Mouse (Mus musculus) gonadal fat pad, adult 2 months (tissue): ENCODE measurements around the gene Zfp641. TPM values are rescaled to one million over a fixed set of nuclear protein-coding genes. Genes with fewer than 3 reads are reported as not detected.
A peak's percentile ranks its signal among the peaks of the same experiment; 100 is the strongest.

Experiments
- DNase-seq: peaks from one replicate; pipeline ENCODE4 v3.0.0-alpha.2; 2012; ENCODE audit warnings: low read depth
- polyA plus RNA-seq: library from polyadenylated mRNA; depleted of rRNA; stranded (reverse); fragments of >200 nt; gene quantifications from 2 replicates; pipeline ENCODE4 v1.2.3, GENCODE M21; 2012; rRNA removed

The Zfp641 gene
- 2.5 and 2.7 TPM in 2 replicates for polyA plus RNA-seq

DNA sequence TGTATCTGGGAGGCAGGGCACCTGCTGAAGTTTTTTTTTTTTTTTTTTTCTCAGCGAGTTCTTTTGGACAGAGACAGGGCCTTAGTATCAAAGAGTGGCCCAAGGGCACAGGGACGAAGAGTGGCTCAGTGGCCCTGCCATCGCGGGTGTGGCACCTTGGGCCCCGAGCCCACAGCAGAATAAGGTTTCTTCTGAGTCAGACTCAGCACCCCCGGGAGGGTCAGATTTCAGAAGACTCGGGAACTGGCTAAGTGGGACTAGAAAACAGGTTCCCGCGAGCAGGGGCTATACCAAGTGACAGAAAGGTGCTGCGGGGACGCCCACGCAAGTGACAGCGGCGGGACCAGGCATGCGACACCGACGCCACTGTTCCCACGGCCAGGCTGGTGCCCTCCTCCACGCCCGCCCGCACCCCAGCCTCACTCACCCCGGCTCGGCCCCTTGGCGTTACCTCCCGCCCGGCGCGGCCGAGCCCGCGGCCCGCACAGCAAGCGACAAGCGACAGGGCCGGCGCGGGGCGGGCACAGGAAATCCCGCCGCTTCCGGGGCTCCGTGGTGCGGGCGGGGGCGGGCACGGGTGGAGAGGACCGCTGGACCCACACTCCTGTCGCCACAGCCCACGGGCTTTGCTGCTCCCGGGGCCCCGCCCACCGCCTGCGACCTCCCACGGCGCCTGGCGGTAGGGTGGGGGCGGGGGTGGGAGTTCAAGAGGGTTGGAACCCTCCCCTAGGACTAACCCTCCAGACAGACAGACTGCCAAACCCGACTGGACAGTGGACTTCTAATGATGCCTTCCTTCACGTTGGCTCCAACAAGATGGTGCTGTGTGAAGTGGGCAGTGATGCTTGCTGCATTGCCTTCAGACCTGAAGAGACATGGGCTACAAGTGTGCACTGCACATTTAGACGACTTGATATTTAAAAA is at the start of gene Zfp641:
Gene Zfp641 (minus strand): TSS at position 534 of the 924 bp plus-strand sequence.
- DNase-seq, result no peak

DNA sequence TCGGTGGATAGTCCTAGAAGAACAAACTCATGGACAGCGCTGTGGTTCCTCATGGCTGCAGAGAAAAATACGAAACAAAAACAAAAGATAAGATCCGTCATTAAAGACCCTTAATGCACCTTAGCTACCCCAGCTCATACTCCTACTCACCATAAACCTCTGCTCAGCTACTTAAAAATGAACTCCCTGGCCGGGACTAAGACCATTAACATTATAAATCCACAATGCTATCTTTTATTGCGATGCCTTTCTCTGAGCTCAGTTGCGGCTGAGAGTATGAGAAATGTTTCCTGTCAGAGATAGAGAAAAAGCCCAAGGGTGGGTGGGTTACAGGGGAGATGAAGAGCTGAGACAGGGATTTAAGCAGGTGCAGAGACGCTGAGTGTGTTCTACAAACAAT is 44.9 kb upstream of the Zfp641 start, which contains the start of gene Olfr284:
Gene Olfr284 (minus strand): TSS at position 101 of the 400 bp plus-strand sequence.
- DNase-seq, result no peak

DNA sequence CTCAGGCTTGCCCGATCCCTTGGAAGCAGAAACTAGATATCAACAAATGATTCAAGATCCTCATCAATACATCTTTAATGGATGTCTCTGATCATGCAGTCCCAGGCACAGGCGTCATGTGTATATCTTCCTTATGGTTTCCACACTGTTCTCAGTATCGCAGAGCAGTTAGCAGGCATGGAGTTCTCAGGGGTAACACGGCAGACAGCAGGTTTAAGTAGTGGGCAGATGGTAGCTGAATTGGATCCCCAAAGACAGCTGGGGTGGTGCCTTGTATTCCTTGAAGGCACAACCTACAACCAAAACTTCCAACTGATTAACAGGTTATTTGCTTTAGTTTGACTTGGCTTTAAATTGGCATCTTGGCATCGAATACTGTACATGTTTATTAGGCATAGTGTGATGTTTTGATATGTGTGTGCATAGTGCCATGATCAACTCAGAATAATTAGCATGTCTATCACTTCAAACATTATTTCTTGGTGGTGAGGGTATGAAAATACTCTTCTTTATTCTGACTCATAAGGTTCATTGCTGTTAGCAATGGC is 21.3 kb upstream of the Zfp641 start, which contains the start of gene Olfr285:
Gene Olfr285 (minus strand): TSS at position 177 of the 548 bp plus-strand sequence.
- no peak for DNase-seq

- no peak for DNase-seq
Measured at GRCm38 (mm10) chr15:98315703-98316102, 19.7 kb upstream of the Zfp641 start.

GRCm38 (mm10) chr15:98293651-98294050 is 2.3 kb downstream of the Zfp641 start:
- DNase-seq, result no peak

DNA sequence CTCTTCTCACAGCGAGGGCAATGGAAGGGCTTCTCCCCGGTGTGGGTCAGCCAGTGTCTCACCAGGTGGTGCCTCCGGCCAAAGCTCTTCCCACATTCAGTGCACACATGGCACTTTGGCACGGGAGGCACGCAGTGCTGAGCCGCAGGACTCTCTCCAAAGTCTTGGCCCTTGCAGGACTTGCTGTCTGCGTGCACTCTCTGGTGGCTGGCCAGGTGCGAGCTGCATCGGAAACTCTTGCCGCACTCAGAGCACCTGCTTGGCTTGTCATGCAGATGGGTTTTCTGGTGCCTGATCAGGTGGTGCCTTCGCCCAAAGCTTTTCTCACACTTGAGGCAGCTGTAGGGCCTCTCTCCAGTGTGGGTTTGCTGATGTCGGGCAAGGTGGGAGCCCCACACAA is 7.4 kb downstream of the Zfp641 start:
- DNase-seq, result no peak

DNA sequence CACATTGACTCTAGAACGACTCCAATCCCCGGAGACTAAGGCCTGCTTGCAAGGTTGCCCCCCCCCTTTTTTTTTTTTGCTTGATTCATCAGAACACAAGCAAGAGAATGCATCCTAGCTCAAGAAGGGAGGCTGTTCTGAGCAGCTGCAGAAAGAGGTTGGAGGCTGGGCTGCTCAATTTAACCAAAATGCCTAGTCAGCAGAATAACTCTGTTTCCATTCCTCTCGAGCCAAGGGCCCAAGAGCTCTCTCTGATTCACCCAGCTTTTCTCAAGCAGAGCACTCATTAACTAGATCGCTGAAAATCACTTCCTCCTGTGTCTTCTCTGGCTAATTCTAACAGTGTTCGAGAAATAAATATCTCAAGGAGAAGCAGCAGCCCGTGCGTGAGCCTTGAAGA is 9.5 kb downstream of the Zfp641 start:
- no peak for DNase-seq

DNA sequence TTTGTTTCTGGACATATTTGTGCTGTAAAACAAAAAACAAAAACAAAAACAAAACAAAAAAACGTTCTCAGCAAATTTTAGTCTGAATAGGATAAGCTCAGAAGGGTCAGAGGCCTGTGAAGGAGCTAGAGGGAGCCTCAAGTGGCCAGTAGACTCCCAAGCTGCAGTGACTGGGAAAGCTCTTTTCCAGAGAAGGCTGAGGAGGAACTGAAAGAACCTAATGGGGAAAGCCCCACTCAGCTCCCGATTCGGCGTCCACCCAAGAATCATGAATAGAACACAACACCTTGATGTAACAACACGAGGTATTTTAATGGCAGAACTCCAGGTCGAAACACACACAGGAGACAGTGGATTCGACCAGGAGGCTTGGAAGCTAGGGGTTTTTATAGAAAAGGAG is 38.2 kb downstream of the Zfp641 start:
- no peak for DNase-seq

DNA sequence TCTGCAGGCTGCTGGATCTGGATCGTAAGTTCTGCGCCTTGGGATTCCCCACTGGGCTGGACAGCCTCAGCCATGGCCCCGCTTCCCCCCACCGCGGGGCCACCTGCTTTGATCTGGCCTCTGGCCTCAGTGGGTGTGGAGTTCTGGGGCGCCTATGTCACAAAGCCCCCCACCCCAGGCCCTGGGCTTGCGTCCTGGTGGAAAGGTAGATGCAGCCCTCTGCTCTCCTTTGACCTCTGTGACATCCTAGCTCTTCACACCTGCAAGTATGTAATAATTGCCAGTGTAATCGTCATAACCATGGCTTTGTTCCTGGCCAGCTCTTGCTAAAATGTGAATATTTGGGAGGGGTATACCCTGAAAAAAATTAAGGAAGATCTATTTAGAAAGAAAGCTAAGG is 38.8 kb downstream of the Zfp641 start, which contains the start of gene H1fnt:
Gene H1fnt (minus strand): TSS at position 101 of the 400 bp plus-strand sequence.
- no peak for DNase-seq

DNA sequence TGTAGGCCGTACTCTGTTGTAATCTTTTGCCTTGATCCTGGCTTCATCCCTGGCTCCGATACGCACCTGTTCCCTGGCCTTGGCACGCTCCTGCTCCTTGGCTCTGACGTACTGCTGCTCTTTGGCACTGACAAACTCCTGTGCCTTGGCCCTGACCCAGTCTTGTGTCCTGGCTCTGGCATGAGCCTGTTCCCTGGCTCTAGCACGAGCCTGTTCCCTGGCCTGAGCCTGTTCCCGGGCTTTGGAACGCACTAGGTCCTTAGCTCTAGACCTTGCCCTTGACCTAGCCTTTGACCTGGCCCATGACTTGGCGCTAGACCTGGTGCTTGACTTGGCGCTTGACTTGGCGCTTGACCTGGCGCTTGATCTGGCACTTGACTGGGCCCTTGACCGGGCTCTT is 39.7 kb downstream of the Zfp641 start:
- DNase-seq, result peak; percentile 62

Other genes starting within 250 kb of the Zfp641 start
- 24.0 and 24.4 TPM in 2 replicates for gene Pfkm, start 203.6 kb downstream of the Zfp641 start, polyA plus RNA-seq
- 10.8 and 13.5 TPM in 2 replicates for gene Senp1, start 202.4 kb downstream of the Zfp641 start, polyA plus RNA-seq
- gene Asb8, start 130.5 kb downstream of the Zfp641 start, polyA plus RNA-seq, result 39.8 and 46.3 TPM in 2 replicates
- 1.1 and 1.5 TPM in 2 replicates for gene Ccdc184, start 129.0 kb downstream of the Zfp641 start, polyA plus RNA-seq
- gene Olfr288, start 100.6 kb downstream of the Zfp641 start, polyA plus RNA-seq, result not detected in 2 replicates
- gene Gm44579, start 75.2 kb downstream of the Zfp641 start, polyA plus RNA-seq, result not detected in 2 replicates
- gene Olfr287, start 75.1 kb downstream of the Zfp641 start, polyA plus RNA-seq, result not detected in 2 replicates
- not detected in 2 replicates for gene Olfr286, start 61.7 kb downstream of the Zfp641 start, polyA plus RNA-seq
- 1.6 and 2.5 TPM in 2 replicates for gene H1fnt, start 38.9 kb downstream of the Zfp641 start, polyA plus RNA-seq
- not detected in 2 replicates for gene Olfr285, start 21.2 kb upstream of the Zfp641 start, polyA plus RNA-seq
- gene Olfr284, start 44.8 kb upstream of the Zfp641 start, polyA plus RNA-seq, result not detected in 2 replicates
- not detected in 2 replicates for gene Olfr283, start 84.8 kb upstream of the Zfp641 start, polyA plus RNA-seq
- gene Olfr282, start 135.1 kb upstream of the Zfp641 start, polyA plus RNA-seq, result not detected in 2 replicates
- not detected in 2 replicates for gene Olfr281, start 156.4 kb upstream of the Zfp641 start, polyA plus RNA-seq
- not detected in 2 replicates for gene OR5BS1P, start 173.7 kb upstream of the Zfp641 start, polyA plus RNA-seq
- gene Lalba, start 186.6 kb upstream of the Zfp641 start, polyA plus RNA-seq, result 0.15 and 0.24 TPM in 2 replicates
- gene Olfr279, start 196.2 kb upstream of the Zfp641 start, polyA plus RNA-seq, result not detected in 2 replicates
- gene Kansl2, start 238.1 kb upstream of the Zfp641 start, polyA plus RNA-seq, result 38.4 and 41.0 TPM in 2 replicates